Mouse (Mus musculus) c-Kit-positive CD71-negative TER-119-negative erythroid progenitor cells, embryonic 14.5 days (primary cell): ENCODE results near the gene Gsg1l.

ENCODE experiments used
- DNase-seq: peaks from one replicate; pipeline ENCODE4 v3.0.0-alpha.2; 2013; ENCODE audit warnings: low read depth

Gsg1l gene

DNA sequence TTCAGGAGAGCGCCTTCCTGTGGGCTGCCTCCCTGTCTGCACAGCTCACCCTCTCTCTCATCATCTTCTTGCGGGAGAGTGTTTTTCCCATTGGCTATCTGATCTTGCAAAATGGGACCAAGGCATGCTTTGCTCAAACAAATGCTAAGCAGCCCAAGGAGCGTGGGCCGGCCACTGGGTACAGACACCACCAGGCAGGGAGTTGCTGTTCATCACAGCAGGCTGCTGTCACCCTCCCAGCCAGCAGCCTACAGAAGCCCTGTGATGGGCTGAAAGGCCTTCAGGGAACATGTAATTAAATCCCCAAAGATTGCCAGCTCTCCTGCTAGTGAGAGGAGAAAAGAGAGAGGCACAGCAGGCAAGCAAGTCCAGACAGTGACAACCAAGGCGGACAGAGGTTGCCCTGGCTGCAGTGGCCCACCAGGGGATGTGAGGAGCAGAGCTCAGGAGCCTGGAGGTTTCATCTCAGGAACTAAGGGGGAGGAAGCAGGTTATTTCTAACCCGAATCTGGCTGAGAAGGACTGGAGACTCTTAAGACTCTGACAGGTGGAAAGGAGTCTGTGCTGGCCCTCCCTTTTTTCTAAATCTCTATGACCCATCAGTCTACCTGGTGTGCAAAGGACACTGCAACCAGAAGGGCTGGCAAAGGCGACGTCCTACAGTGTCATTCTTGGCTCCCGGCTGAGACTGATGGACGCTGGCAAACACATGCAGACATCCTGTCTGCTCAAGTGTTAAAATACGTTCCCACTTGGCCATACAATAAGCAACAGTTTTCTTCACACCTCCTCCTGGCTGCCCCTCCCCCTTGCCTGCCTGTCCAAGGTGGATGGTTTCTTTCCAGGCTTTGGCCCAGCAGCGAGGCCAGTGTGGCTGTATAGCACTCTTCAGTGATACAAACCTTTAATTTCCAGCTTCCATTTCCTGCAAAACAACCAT lies 98.0 kb downstream of the Gsg1l start:
- DNase-seq = no peak

DNA sequence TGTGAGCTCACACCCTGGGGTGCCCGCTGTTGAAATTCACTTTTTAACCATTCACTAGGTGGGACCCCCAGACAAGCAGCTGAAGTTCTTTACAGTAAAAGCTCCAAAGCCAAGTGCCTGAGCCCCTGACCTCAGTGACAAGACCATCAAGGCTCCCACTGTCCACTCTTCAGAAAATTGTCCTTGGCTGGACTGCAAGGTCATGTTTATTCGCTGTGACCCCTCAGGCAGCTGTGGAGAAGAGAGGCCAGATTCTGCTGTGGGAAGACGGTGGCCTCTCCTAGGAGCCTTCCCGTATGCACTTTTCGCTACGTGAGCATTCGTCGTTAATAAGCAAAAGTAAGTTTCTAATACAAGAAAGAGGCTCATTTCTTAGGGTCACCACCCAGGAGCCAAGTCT lies 102.6 kb downstream of the Gsg1l start:
- no peak for DNase-seq

- DNase-seq = no peak
These were observed 105.5 kb downstream of the Gsg1l start for GRCm38 (mm10) chr7:125976695-125977094.

DNA sequence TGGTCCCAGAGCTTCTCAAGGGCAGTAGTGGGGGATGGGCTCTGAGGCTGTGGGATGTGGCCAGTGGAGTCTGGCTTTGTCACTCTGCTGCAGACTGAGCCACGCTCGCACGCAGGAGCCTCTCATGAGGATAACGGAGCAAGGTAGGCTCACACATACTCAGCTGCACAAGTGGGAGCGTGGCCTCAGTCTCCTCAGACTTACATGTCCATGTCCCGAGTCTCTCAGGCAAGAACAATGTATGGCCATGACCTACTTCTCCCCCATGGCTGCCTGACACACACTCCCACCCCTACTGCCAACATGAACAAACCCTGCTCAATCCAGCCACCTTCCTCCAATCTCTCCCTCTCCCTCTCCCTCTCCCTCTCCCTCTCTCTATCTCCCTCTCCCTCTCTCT lies 106.8 kb downstream of the Gsg1l start:
- no peak for DNase-seq

DNA sequence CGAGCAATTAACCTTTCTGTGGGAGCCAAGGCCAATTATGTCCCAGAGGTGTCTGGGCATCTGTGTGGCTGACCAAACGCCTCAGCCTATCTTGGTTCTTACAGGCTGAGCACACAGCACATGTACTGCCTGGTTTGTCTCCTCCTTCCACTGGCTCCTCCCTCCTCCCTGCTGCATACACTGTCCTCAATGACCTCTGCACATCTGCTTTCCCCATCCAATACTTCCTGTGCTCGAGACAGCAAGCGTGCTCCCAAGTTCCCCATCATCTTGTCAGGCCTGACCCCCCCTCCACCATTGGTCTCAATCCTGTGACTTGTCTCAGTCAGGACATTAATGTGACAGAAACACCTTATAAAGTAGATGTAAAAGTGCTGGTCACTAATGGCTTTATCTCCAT lies 108.3 kb downstream of the Gsg1l start:
- DNase-seq = no peak

- no peak for DNase-seq
These were observed 109.4 kb downstream of the Gsg1l start for GRCm38 (mm10) chr7:125972776-125973175.

DNA sequence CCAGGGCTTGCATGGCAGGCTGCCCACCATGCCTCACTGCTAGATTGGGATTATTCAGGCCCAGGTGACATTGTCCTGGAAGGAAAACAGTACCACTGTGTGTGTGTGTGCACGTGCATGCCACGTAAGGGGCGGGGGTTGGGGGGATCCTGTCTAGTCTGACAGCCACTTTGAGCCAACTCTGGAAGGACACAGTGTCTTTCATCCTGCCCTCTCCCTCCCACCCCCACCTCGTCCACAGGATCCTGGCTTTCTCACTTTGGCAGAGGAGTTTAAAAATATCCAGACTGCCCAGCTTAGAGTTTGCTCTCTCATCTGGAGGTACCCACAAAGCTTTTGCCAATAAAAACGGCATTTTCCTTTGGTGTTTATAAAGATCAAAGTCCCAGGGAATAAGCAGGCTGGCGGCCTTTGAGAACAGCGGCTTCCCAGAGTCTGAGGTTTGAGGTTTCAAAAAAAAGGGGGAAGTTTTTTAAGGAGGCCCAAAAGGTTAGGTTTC lies 110.0 kb downstream of the Gsg1l start:
- no peak for DNase-seq

- DNase-seq = no peak
These were observed 113.1 kb downstream of the Gsg1l start for GRCm38 (mm10) chr7:125969076-125969475.

- no peak for DNase-seq
These were observed 115.6 kb downstream of the Gsg1l start for GRCm38 (mm10) chr7:125966402-125967261.

GRCm38 (mm10) chr7:125964087-125964607 lies 118.1 kb downstream of the Gsg1l start:
- DNase-seq = no peak

DNA sequence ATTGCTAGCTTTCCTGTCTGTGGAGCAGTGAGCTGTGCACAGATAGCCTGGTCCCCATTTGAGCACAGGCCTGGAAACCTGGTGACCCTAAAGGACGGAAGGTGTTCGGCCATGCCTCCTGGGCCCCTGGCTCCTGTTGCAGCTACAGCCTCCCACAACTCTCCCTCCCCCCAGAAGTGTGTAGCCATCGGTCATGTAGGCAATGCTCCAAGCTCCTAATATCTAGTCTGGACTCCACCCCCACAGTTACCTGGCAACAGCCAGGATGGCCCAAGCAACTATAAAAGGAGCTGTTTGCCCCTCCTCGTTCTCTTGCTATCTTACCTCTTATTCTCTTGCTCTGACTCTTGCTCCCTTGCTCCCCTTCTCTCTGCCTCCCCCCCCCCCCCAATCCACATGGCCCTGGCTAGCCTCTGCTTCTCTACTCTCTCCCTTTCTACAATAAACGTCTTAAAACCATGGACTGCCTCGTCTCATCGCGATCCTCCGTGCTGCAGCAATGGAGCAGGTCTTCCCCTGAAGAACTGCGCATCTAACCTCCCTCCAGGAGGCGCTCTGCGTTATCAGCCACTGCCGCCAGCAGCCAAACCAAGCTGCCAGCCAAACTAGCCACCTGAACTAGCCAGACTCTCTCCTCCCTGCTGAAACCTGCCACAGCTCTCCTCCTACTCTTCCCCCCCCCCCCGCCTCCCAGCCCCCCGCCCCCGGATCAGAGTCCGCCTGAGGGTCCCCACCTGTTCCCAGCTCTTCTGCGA lies 122.7 kb downstream of the Gsg1l start:
- DNase-seq = no peak

DNA sequence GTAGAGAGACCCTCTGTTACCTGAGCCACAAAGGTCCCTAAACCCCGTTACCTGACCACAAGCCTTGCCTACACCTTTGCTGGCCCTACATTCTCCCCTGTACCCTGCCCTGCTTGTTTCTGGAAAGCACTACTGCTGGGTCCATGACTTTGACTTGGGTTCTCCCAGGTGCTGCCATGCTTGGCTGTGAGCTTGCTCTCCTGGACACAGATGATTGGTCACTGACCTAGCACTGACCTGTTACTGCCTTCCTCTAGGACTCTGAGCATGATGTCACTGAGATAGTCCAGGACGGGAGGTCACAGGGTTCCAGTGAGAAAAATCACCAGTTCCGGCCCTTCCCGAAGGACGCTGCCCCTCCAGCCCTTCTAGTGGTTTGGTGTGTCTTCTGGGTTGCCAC lies 123.4 kb downstream of the Gsg1l start:
- no peak for DNase-seq

GRCm38 (mm10) chr7:125954994-125955393 lies 127.2 kb downstream of the Gsg1l start:
- no peak for DNase-seq

DNA sequence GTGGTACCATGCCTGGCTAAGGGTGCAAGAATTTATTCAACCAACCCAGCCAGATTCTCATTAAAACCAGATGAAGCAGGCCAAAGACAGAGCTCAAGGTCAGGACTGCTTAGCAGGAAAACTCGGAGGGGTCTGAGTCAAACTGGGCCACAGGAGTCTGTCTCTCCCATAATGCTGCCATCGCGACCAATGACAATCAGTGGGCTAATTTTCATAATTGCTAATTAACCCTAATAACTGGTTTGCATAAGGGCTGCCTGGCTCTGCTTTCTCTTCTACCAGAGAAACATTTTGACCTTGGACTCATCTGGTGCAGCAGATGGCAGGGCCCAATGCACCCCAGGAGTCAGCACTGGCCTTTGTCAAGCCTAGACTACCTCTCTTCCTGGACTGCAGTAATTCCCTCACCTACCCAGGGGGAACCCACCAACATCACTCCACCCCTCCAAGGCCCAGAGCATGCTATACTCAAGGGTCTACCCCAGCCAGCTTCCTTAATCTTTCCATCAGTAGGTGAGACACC lies 127.8 kb downstream of the Gsg1l start:
- no peak for DNase-seq

GRCm38 (mm10) chr7:125953844-125954243 lies 128.4 kb downstream of the Gsg1l start:
- no peak for DNase-seq

GRCm38 (mm10) chr7:125951911-125952310 lies 130.3 kb downstream of the Gsg1l start:
- no peak for DNase-seq

- DNase-seq = no peak
These were observed 133.2 kb downstream of the Gsg1l start for GRCm38 (mm10) chr7:125948973-125949372.

- DNase-seq = no peak
These were observed 136.3 kb downstream of the Gsg1l start for GRCm38 (mm10) chr7:125945915-125946314.

DNA sequence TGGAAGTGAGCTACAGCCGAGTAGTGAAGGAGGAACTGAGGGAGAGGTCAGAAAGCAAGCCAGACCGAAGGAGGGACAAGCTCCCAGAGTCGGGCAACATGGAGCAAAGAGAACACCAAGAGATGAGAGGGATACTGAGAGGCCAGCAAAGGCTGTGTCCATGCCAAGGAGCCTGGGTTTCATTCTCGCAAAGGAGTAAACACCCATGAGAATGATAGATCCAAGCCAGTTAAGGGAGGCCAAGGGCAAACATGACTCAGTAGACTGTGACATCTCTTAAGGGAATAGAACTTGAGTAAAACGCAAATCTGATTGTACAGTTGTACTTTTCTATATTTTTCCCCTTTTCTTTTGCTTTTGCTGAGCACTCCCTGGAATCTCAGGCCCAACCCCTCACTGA lies 137.6 kb downstream of the Gsg1l start:
- DNase-seq = no peak

DNA sequence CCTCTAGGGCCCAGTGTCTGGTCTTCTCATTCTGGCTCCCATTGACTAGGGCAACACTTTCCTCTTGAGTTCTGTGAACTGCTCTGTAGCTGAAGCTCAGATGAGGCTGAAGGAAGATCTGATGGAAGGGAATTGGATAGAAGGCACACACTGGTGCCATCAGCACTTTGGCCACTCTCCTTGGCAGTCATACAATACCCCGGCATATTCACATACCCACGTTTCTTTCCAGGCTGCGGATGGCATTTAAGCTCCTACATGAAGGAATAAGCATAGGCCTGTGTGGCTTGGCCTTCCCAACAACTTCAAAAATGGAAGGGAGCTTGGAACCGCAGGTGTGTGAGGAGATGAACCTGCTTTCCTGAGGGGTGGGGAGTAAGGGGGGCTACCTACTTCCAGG lies 138.7 kb downstream of the Gsg1l start:
- no peak for DNase-seq

DNA sequence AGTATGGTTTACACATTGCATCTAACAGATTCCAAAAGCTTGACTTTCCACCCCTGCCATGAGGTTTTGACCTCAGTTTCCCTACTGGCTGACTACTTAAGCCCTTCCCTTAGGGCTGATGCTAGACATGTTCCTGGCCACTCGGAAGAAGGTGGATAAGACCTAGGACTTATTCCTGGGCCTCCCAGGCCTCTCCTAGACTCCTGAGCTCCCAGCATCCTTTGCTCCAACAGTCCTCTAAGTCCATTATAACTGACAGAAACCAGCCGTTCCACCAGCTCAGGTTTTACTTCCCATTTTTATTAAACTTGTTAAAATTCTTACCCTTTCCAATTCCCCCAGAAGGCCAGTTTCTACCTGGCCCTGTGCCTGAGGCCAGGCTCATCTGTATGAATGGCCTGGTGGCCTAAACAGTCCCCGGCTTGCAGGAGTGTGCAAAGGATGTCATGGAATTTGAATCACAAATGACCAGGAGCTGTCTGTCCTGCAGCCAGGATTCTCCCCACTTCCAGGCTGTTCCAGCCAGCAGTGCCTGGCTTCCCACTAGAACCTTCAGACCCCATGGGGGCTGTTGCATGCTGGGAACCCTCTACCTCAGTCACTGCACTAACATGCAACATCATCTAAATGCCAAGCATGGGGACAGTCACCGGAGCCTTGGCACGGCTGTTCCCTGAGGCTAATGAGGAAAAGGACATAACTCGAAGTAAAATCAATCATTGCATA lies 139.7 kb downstream of the Gsg1l start:
- no peak for DNase-seq
